Mouse (Mus musculus): ENCODE measurements at regions not wholly inside any gene's neighbourhood (a gene's known extent, or its start where the extent isn't known, plus 50 kb on each side); places are given as distances from the start of the nearest gene placed in this dataset.

DNA sequence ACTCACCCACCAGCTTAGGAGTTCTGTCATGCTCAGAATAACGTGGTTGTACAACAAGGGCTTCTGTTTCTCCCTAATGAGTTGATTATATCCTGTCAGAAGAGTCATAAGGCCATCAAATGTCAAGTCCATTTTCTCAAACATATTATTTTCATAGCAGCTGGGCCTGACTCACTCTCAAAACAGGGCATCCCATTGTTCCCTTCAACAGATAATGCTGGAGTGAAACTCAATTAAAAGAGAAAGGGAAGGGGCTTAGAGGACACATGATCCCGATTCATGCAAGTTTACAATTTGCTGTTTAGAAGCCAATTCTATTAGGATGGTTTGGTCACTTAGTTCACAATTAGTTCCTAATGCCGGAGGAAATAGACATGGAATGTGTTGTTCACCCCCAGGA lies 444.5 kb downstream of the Gsdmc2 start:
- Histone ChIP-seq H3K9ac (ENCODE audit: insufficient read depth, low read depth, low read length, poor library complexity, severe bottlenecking) (no peak overlapping the region), H3K4me3 (ENCODE audit: insufficient read depth in 1 of 2, low read depth in 1 of 2, low read length in 2 of 2, poor library complexity in 1 of 2, severe bottlenecking in 1 of 2) (no peak overlapping the region), H3K9me3 (ENCODE audit: control insufficient read depth, insufficient read depth, low read depth, low read length) (no peaks in the 10 kb centered on the region), H3K36me3 (ENCODE audit: control insufficient read depth, insufficient read depth, low read length, poor library complexity, severe bottlenecking) (no peaks in the 10 kb centered on the region), H3K27ac (ENCODE audit: insufficient read depth, low read depth, low read length, poor library complexity, severe bottlenecking) (no peak overlapping the region), H3K4me1 (ENCODE audit: control insufficient read depth in 2 of 2, insufficient read depth in 2 of 2, low read length in 2 of 2, poor library complexity in 1 of 2) (no peaks in the 10 kb centered on the region)
- TF ChIP-seq ZNF384 (IDR thresholded peaks at IDR 0.05; ENCODE audit: low read depth, low read length) (no peak), CHD2 (IDR thresholded peaks at IDR 0.05; ENCODE audit: low read depth, low read length) (no peak), ZC3H11A (IDR thresholded peaks at IDR 0.05; ENCODE audit: borderline replicate concordance, low read depth, low read length) (no peak), HCFC1 (IDR thresholded peaks at IDR 0.05; ENCODE audit: borderline replicate concordance, insufficient read depth, low read length) (no peak), MAFK (IDR thresholded peaks at IDR 0.05; ENCODE audit: insufficient read depth, low read depth, low read length) (no peak)
- no peak for DNase-seq (ENCODE audit: low read depth, low spot score)
- in situ Hi-C loops (cut with MboI; ENCODE audit: low sequenced_read_pairs in 2 of 2, unreplicated experiment in 2 of 2): no loop called here

DNA sequence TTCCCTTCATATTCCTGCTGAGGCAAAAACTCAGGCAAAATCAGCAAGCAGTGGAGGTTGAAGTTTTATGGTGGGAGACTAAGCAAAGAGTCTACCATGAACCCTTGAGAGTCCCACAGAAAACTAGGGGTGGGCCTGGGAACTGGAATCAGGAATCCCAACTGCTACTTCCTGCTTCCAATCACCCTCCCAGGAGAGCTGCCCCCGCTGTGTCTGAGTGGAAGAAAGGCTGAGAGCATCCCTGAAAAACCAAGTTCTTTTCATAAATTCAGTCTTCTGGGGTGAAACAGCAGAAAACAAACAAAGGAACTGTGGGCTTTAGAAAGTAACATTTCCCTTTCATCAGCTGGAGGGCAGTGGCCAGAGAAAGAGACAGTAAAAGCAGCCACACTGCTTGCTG lies 445.0 kb downstream of the Gsdmc2 start:
- no peak for DNase-seq (ENCODE audit: low read depth, low spot score)
- H3K27ac ChIP-seq (ENCODE audit: insufficient read depth, low read depth, low read length, poor library complexity, severe bottlenecking): no peak overlapping the region
- TF ChIP-seq ZC3H11A (IDR thresholded peaks at IDR 0.05; ENCODE audit: borderline replicate concordance, low read depth, low read length) (no peak), MAFK (IDR thresholded peaks at IDR 0.05; ENCODE audit: insufficient read depth, low read depth, low read length) (no peak), CHD2 (IDR thresholded peaks at IDR 0.05; ENCODE audit: low read depth, low read length) (no peak), ZNF384 (IDR thresholded peaks at IDR 0.05; ENCODE audit: low read depth, low read length) (no peak), HCFC1 (IDR thresholded peaks at IDR 0.05; ENCODE audit: borderline replicate concordance, insufficient read depth, low read length) (no peak)
- in situ Hi-C loops (cut with MboI; ENCODE audit: low sequenced_read_pairs in 2 of 2, unreplicated experiment in 2 of 2): no loop called here
- H3K4me3 ChIP-seq (ENCODE audit: insufficient read depth in 1 of 2, low read depth in 1 of 2, low read length in 2 of 2, poor library complexity in 1 of 2, severe bottlenecking in 1 of 2): no peak overlapping the region
- H3K9me3 ChIP-seq (ENCODE audit: control insufficient read depth, insufficient read depth, low read depth, low read length): no peaks in the 10 kb centered on the region
- no peak overlapping the region for H3K9ac ChIP-seq (ENCODE audit: insufficient read depth, low read depth, low read length, poor library complexity, severe bottlenecking)
- no peaks in the 10 kb centered on the region for H3K4me1 ChIP-seq (ENCODE audit: control insufficient read depth in 2 of 2, insufficient read depth in 2 of 2, low read length in 2 of 2, poor library complexity in 1 of 2)
- no peaks in the 10 kb centered on the region for H3K36me3 ChIP-seq (ENCODE audit: control insufficient read depth, insufficient read depth, low read length, poor library complexity, severe bottlenecking)

DNA sequence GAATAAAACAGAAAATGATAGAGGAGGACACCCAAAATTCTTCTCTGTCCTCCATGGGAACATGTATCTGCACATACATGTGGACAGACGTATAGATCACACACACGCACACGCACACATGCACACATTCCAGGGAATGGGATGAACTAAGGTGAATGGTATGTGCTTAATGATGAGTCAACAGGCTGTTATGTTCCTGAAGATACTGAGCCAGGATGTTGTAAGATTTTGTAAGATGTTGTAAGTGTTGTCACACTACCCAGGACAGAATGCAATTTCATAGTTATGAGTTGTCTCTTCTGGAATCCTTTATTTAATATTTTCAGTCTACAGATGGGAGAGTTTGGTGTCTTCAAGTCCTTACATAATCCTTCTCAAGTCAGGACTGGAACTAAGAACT lies 447.5 kb downstream of the Gsdmc2 start:
- no peak for TF ChIP-seq CHD2 (IDR thresholded peaks at IDR 0.05; ENCODE audit: low read depth, low read length)
- no peak for TF ChIP-seq HCFC1 (IDR thresholded peaks at IDR 0.05; ENCODE audit: borderline replicate concordance, insufficient read depth, low read length)
- TF ChIP-seq ZC3H11A (IDR thresholded peaks at IDR 0.05; ENCODE audit: borderline replicate concordance, low read depth, low read length): no peak
- no peak for TF ChIP-seq ZNF384 (IDR thresholded peaks at IDR 0.05; ENCODE audit: low read depth, low read length)
- TF ChIP-seq MAFK (IDR thresholded peaks at IDR 0.05; ENCODE audit: insufficient read depth, low read depth, low read length): no peak
- Histone ChIP-seq H3K4me1 (ENCODE audit: control insufficient read depth in 2 of 2, insufficient read depth in 2 of 2, low read length in 2 of 2, poor library complexity in 1 of 2) (no peaks in the 10 kb centered on the region), H3K36me3 (ENCODE audit: control insufficient read depth, insufficient read depth, low read length, poor library complexity, severe bottlenecking) (no peaks in the 10 kb centered on the region), H3K9ac (ENCODE audit: insufficient read depth, low read depth, low read length, poor library complexity, severe bottlenecking) (no peak overlapping the region), H3K4me3 (ENCODE audit: insufficient read depth in 1 of 2, low read depth in 1 of 2, low read length in 2 of 2, poor library complexity in 1 of 2, severe bottlenecking in 1 of 2) (no peak overlapping the region), H3K9me3 (ENCODE audit: control insufficient read depth, insufficient read depth, low read depth, low read length) (no peaks in the 10 kb centered on the region), H3K27ac (ENCODE audit: insufficient read depth, low read depth, low read length, poor library complexity, severe bottlenecking) (no peak overlapping the region)
- in situ Hi-C loops (cut with MboI; ENCODE audit: low sequenced_read_pairs in 2 of 2, unreplicated experiment in 2 of 2): no loop called here
- no peak for DNase-seq (ENCODE audit: low read depth, low spot score)

DNA sequence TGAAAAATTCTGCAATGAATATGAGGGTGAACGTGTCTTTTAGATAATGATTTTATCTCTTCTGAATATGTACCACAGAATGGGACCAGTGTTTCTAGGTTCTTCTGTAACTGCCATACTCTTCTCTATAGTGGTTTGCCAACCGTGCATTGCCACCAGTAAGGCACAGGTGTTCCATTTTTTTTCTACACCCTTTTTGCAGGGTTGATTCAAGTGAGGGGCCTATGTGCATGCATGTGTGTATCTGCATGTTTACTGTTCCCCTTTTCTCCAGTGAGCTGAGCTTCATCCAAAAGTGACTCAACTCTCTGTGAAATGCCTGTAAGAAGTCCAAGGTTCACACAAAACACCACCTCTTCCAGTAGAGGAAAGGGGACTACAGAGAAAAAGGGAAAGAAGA lies 467.7 kb downstream of the Gsdmc2 start:
- TF ChIP-seq HCFC1 (IDR thresholded peaks at IDR 0.05; ENCODE audit: borderline replicate concordance, insufficient read depth, low read length): no peak
- H3K4me1 ChIP-seq (ENCODE audit: control insufficient read depth in 2 of 2, insufficient read depth in 2 of 2, low read length in 2 of 2, poor library complexity in 1 of 2): no peaks in the 10 kb centered on the region
- no peak overlapping the region for H3K4me3 ChIP-seq (ENCODE audit: insufficient read depth in 1 of 2, low read depth in 1 of 2, low read length in 2 of 2, poor library complexity in 1 of 2, severe bottlenecking in 1 of 2)
- no peak overlapping the region for H3K9ac ChIP-seq (ENCODE audit: insufficient read depth, low read depth, low read length, poor library complexity, severe bottlenecking)
- in situ Hi-C loops (cut with MboI; ENCODE audit: low sequenced_read_pairs in 2 of 2, unreplicated experiment in 2 of 2): no loop called here
- no peaks in the 10 kb centered on the region for H3K9me3 ChIP-seq (ENCODE audit: control insufficient read depth, insufficient read depth, low read depth, low read length)
- H3K27ac ChIP-seq (ENCODE audit: insufficient read depth, low read depth, low read length, poor library complexity, severe bottlenecking): no peak overlapping the region
- DNase-seq (ENCODE audit: low read depth, low spot score): no peak
- no peaks in the 10 kb centered on the region for H3K36me3 ChIP-seq (ENCODE audit: control insufficient read depth, insufficient read depth, low read length, poor library complexity, severe bottlenecking)

DNA sequence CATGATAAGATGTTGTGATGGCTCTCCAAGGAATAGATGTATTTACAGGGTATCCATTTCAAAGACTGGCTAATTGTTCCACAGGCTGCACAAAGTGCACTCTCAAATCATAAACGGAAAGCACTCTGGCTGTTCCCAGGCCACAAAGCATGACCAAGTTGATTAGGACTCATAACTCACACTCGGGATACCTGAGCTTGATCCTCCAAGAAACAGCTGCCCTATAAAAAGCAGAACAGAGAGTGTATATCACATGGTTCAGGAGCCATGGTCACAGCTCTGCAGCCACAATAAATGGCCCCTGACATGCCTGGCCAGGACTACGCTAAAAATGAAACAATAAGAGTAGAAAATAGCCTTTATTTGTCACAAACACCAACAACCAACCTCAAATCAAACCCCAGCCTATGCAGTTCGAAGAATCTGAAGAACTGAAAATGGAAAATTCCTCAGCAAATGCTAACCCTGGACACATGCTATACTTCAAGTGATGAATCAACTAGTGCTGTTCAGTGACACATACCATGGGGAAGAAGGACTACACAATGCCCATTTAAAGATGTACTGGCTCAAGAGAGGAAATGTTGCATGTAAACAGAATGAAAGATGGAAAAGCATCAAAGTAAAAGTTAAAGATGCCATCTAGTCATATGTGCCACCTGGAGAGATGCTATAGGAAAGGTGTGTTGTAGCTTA lies 473.5 kb downstream of the Gsdmc2 start:
- H3K36me3 ChIP-seq (ENCODE audit: control insufficient read depth, insufficient read depth, low read length, poor library complexity, severe bottlenecking): no peaks in the 10 kb centered on the region
- TF ChIP-seq ZC3H11A (IDR thresholded peaks at IDR 0.05; ENCODE audit: borderline replicate concordance, low read depth, low read length): no peak
- no peak for TF ChIP-seq HCFC1 (IDR thresholded peaks at IDR 0.05; ENCODE audit: borderline replicate concordance, insufficient read depth, low read length)
- TF ChIP-seq ZNF384 (IDR thresholded peaks at IDR 0.05; ENCODE audit: low read depth, low read length): no peak
- no peak for TF ChIP-seq CHD2 (IDR thresholded peaks at IDR 0.05; ENCODE audit: low read depth, low read length)
- TF ChIP-seq MAFK (IDR thresholded peaks at IDR 0.05; ENCODE audit: insufficient read depth, low read depth, low read length): no peak
- no peak overlapping the region for H3K9ac ChIP-seq (ENCODE audit: insufficient read depth, low read depth, low read length, poor library complexity, severe bottlenecking)
- in situ Hi-C loops (cut with MboI; ENCODE audit: low sequenced_read_pairs in 2 of 2, unreplicated experiment in 2 of 2): no loop called here
- no peak overlapping the region for H3K27ac ChIP-seq (ENCODE audit: insufficient read depth, low read depth, low read length, poor library complexity, severe bottlenecking)
- no peaks in the 10 kb centered on the region for H3K4me1 ChIP-seq (ENCODE audit: control insufficient read depth in 2 of 2, insufficient read depth in 2 of 2, low read length in 2 of 2, poor library complexity in 1 of 2)
- DNase-seq (ENCODE audit: low read depth, low spot score): no peak
- no peaks in the 10 kb centered on the region for H3K9me3 ChIP-seq (ENCODE audit: control insufficient read depth, insufficient read depth, low read depth, low read length)
- H3K4me3 ChIP-seq (ENCODE audit: insufficient read depth in 1 of 2, low read depth in 1 of 2, low read length in 2 of 2, poor library complexity in 1 of 2, severe bottlenecking in 1 of 2): no peak overlapping the region

All from ES-E14 (cell line).